In the genomic region with DNA sequence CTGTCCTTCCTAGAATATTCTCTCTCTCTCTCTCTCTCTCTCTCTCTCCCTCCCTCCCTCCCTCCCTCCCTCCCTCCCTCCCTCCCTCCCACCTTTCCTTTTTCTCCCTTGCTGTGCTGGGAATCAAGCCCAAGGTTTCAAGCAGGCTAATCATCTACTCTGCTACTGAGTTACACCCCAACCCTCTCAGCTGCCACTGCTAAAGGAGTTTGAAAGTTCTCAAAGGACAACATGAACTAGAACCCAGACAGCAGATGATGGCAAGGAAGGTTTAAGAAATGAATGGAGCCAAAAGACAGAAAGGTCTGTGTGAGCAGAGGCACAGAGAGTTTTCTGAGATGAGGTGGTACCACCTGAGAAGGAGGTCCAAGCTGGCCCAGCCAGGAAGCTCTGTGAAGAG, we compare ENCODE assay signal across 15 mouse cellular contexts. TPM values are rescaled to one million over a fixed set of nuclear protein-coding genes. Genes with fewer than 3 reads are reported as not detected.
DNase-seq lines count a peak whose midpoint lies in the region; ATAC-seq and TF ChIP-seq lines count a peak whose summit lies in the region.
"Had no signal": no experiment of that assay in that cellular context is flagged by ENCODE, and none has a peak within 500 bp of the region (broad histone marks: within the 10 kb centered on the region; RNA-seq: fewer than 3 reads in every experiment).

No protein-coding gene starts in this region.

- no peaks in the 10 kb centered on the region for H3K79me2 ChIP-seq in heart, adult 2 months (replicated peaks; ENCODE audit: control insufficient read depth, insufficient read depth, low read length)
- H3K79me2 ChIP-seq in macrophage (ENCODE audit: inconsistent target), result peaks cover 5% of the 10 kb centered on the region; the same call in 1 of the 2 replicates

- TF ChIP-seq POLR2A in heart, adult 2 months (IDR thresholded peaks at IDR 0.05; ENCODE audit: insufficient read depth, low read depth, low read length), result no peak

- H3K4me1 ChIP-seq in heart, adult 2 months (ENCODE audit: control insufficient read depth, insufficient read depth, low read length), result peaks cover 28% of the 10 kb centered on the region
- H3K4me1 ChIP-seq in forebrain, embryonic 13.5 days, result peaks cover 23% of the 10 kb centered on the region

- ATAC-seq in forebrain, embryonic 13.5 days, result no peak
- ATAC-seq: activated CD4-positive, CD25-positive, alpha-beta regulatory T cell, adult 4 months; forebrain, embryonic 14.5 days; hindbrain, embryonic 16.5 days; Patski had no signal

- no peak for TF ChIP-seq EP300 in heart, adult 2 months (IDR thresholded peaks at IDR 0.05; ENCODE audit: insufficient read depth, low read depth, low read length)

- H3K27me3 ChIP-seq in heart, adult 2 months (ENCODE audit: control insufficient read depth, insufficient read depth, low read length), result no peaks in the 10 kb centered on the region
- H3K27me3 ChIP-seq in forebrain, embryonic 13.5 days, result no peaks in the 10 kb centered on the region
- H3K27me3 ChIP-seq: CH12.LX; heart, embryonic 12.5 days; hindbrain, embryonic 12.5 days; Patski had no signal

- H3K9me3 ChIP-seq in forebrain, embryonic 13.5 days (replicated peaks), result no peaks in the 10 kb centered on the region
- H3K9me3 ChIP-seq: embryonic facial prominence, embryonic 10.5 days; heart, embryonic 12.5 days; hindbrain, embryonic 12.5 days had no signal

- intact Hi-C loops in heart, adult 2 months (cut with DNase I), result loop anchor here (10.0 kb wide), 1 partner anchor 240 kb away; no protein-coding TSS in a partner anchor
- intact Hi-C loops in heart, postnatal 14 days (cut with DNase I), result loop anchor here (2.0 to 5.0 kb wide), 2 partner anchors 53 to 66 kb away; no protein-coding TSS in a partner anchor

- H3K27ac ChIP-seq in heart, adult 2 months, result peak overlapping the region; percentile 38
- peak overlapping the region; percentile 97 for H3K27ac ChIP-seq in macrophage
- H3K27ac ChIP-seq in forebrain, embryonic 13.5 days, result no peak overlapping the region
- H3K27ac ChIP-seq: embryonic facial prominence, embryonic 10.5 days; hindbrain, embryonic 12.5 days had no signal

- H3K9ac ChIP-seq in heart, adult 2 months (ENCODE audit: low read depth, low read length), result no peak overlapping the region
- H3K9ac ChIP-seq in forebrain, embryonic 13.5 days, result no peak overlapping the region
- H3K9ac ChIP-seq: heart, embryonic 12.5 days; hindbrain, embryonic 12.5 days had no signal

- TF ChIP-seq CTCF in heart, adult 2 months (IDR thresholded peaks at IDR 0.05), result no peak

- DNase-seq in heart, adult 2 months, result peak in 1 of 2 experiments; percentile 14
- DNase-seq in heart, postnatal 14 days, result no peak
- peak; percentile 63 for DNase-seq in kidney, adult 9 months
- DNase-seq in kidney, postnatal 10 days, result no peak
- DNase-seq: cerebellum, adult 2 months had no signal

- no peak overlapping the region for H3K4me3 ChIP-seq in heart, adult 2 months
- H3K4me3 ChIP-seq in macrophage (ENCODE audit: inconsistent target), result no peak overlapping the region
- H3K4me3 ChIP-seq in forebrain, embryonic 13.5 days, result no peak overlapping the region
- H3K4me3 ChIP-seq: embryonic facial prominence, embryonic 10.5 days; heart, embryonic 12.5 days; hindbrain, embryonic 12.5 days had no signal

- no peak overlapping the region for H3K4me2 ChIP-seq in forebrain, embryonic 13.5 days
- H3K4me2 ChIP-seq: heart, embryonic 12.5 days; hindbrain, embryonic 12.5 days had no signal

- H3K36me3 ChIP-seq in heart, adult 2 months (ENCODE audit: control insufficient read depth, insufficient read depth, low read length), result no peaks in the 10 kb centered on the region
- H3K36me3 ChIP-seq in macrophage (ENCODE audit: inconsistent target), result no peaks in the 10 kb centered on the region
- H3K36me3 ChIP-seq in forebrain, embryonic 13.5 days (ENCODE audit: poor library complexity, severe bottlenecking), result no peaks in the 10 kb centered on the region
- H3K36me3 ChIP-seq: embryonic facial prominence, embryonic 10.5 days; heart, embryonic 12.5 days; hindbrain, embryonic 12.5 days had no signal

RNA-seq across cellular contexts. Expression of a gene that starts 3.6 kb away (rescaled TPM):
- 10 to 100 TPM; 60.9 to 64.0 TPM for total RNA-seq in heart, adult 2 months (2021)
- polyA plus RNA-seq in heart, adult 2 months (2012; rRNA removed), result 36.8 and 77.0 TPM in 2 replicates
- total RNA-seq in heart, postnatal 14 days (2021), result 10 to 100 TPM; 32.7 to 44.1 TPM
- total RNA-seq in macrophage (2018; cell fraction: chromatin; rRNA removed), result 100 to 1,000 TPM in 1 of 26 experiments, 10 to 100 TPM in 25; 36.3 to 103 (median 70.4) TPM
- 10 to 100 TPM; 19.1 to 35.3 (median 24.2) TPM for total RNA-seq in macrophage (2018; cell fraction: cytosol; rRNA removed)
- 10 to 100 TPM; 28.3 to 63.0 (median 47.1) TPM for total RNA-seq in macrophage (2018; cell fraction: nucleus; rRNA removed)
- polyA plus RNA-seq in macrophage (2018), result 18.9 to 27.9 TPM (median 22.1 TPM) in 3 replicates
- 1.9 and 2.0 TPM in 2 replicates for polyA plus RNA-seq in forebrain, embryonic 13.5 days (2015; fragmentation: Nextera tagmentation; extraction: Ambion mirVana)

RNA-seq across cellular contexts. Expression of a gene that starts 48.5 kb away (rescaled TPM):
- total RNA-seq in heart, adult 2 months (2021), result 10 to 100 TPM; 10.8 to 13.5 TPM
- 2.1 and 6.1 TPM in 2 replicates for polyA plus RNA-seq in heart, adult 2 months (2012; rRNA removed)
- 10 to 100 TPM; 13.4 to 17.9 TPM for total RNA-seq in heart, postnatal 14 days (2021)
- total RNA-seq in macrophage (2018; cell fraction: chromatin; rRNA removed), result 100 to 1,000 TPM in 1 of 26 experiments, 10 to 100 TPM in 24, 1 to 10 TPM in 1; 9.9 to 131 (median 18.3) TPM
- total RNA-seq in macrophage (2018; cell fraction: cytosol; rRNA removed), result 10 to 100 TPM in 1 of 26 experiments, 1 to 10 TPM in 25; 1.8 to 14.1 (median 2.5) TPM
- total RNA-seq in macrophage (2018; cell fraction: nucleus; rRNA removed), result 10 to 100 TPM in 14 of 26 experiments, 1 to 10 TPM in 12; 5.4 to 69.2 (median 10.1) TPM
- polyA plus RNA-seq in macrophage (2018), result 1.5 to 3.5 TPM (median 2.6 TPM) in 3 replicates
- 7.3 and 8.5 TPM in 2 replicates for polyA plus RNA-seq in forebrain, embryonic 13.5 days (2015; fragmentation: Nextera tagmentation; extraction: Ambion mirVana)
